Mouse (Mus musculus): ENCODE measurements around the gene Dnase1l3. TPM values are rescaled to one million over a fixed set of nuclear protein-coding genes. Genes with fewer than 3 reads are reported as not detected.
A peak's percentile ranks its signal among the peaks of the same experiment; 100 is the strongest.

Gene Dnase1l3
- polyA plus RNA-seq, 1 experiment from 2014 or later = not detected

- Histone ChIP-seq H3K27me3 (no peaks in the 10 kb centered on the region), H3K4me1 (replicated peaks) (peaks cover 15% of the 10 kb centered on the region), H3K4me2 (no peak overlapping the region), H3K4me3 (replicated peaks) (no peak overlapping the region), H3K9me3 (no peaks in the 10 kb centered on the region), H3K36me3 (peaks cover 58% of the 10 kb centered on the region), H3K9ac (replicated peaks) (no peak overlapping the region), H3K27ac (no peak overlapping the region)
- no peak for ATAC-seq (ENCODE audit: insufficient number of reproducible peaks, insufficient read depth, low FRiP score, low TSS enrichment, low read depth)
- 93% methylated on average over 9 of the region's 9 CpGs for WGBS
Observed at GRCm38 (mm10) chr14:7951234-7951633, 43.1 kb downstream of the Dnase1l3 start.

- Histone ChIP-seq H3K9ac (replicated peaks) (no peak overlapping the region), H3K27ac (no peak overlapping the region), H3K27me3 (no peaks in the 10 kb centered on the region), H3K4me3 (replicated peaks) (no peak overlapping the region), H3K9me3 (no peaks in the 10 kb centered on the region), H3K4me1 (replicated peaks) (peaks cover 37% of the 10 kb centered on the region), H3K4me2 (no peak overlapping the region), H3K36me3 (peaks cover 97% of the 10 kb centered on the region)
- no peak for ATAC-seq (ENCODE audit: insufficient number of reproducible peaks, insufficient read depth, low FRiP score, low TSS enrichment, low read depth)
- 80% methylated on average over 5 of the region's 5 CpGs for WGBS
Observed at GRCm38 (mm10) chr14:7945261-7945660, 49.1 kb downstream of the Dnase1l3 start.

- 58% methylated on average over 8 of the region's 8 CpGs for WGBS
- Histone ChIP-seq H3K36me3 (peaks cover 97% of the 10 kb centered on the region), H3K4me3 (replicated peaks) (no peak overlapping the region), H3K4me2 (no peak overlapping the region), H3K4me1 (replicated peaks) (peaks cover 41% of the 10 kb centered on the region), H3K9ac (replicated peaks) (no peak overlapping the region), H3K27me3 (no peaks in the 10 kb centered on the region), H3K9me3 (no peaks in the 10 kb centered on the region), H3K27ac (peak overlapping the region; percentile 68; the same call in 1 of the 2 replicates)
- ATAC-seq (ENCODE audit: insufficient number of reproducible peaks, insufficient read depth, low FRiP score, low TSS enrichment, low read depth) = no peak
Observed at GRCm38 (mm10) chr14:7944349-7945039, 49.9 kb downstream of the Dnase1l3 start.

GRCm38 (mm10) chr14:7943801-7944135, 50.6 kb downstream of the Dnase1l3 start:
- Histone ChIP-seq H3K27me3 (no peaks in the 10 kb centered on the region), H3K36me3 (peaks cover 94% of the 10 kb centered on the region), H3K9ac (replicated peaks) (no peak overlapping the region), H3K27ac (peak overlapping the region; percentile 68), H3K4me3 (replicated peaks) (no peak overlapping the region), H3K4me1 (replicated peaks) (peaks cover 46% of the 10 kb centered on the region), H3K9me3 (no peaks in the 10 kb centered on the region), H3K4me2 (no peak overlapping the region)
- 81% methylated on average over 3 of the region's 3 CpGs for WGBS
- ATAC-seq (ENCODE audit: insufficient number of reproducible peaks, insufficient read depth, low FRiP score, low TSS enrichment, low read depth) = no peak

DNA sequence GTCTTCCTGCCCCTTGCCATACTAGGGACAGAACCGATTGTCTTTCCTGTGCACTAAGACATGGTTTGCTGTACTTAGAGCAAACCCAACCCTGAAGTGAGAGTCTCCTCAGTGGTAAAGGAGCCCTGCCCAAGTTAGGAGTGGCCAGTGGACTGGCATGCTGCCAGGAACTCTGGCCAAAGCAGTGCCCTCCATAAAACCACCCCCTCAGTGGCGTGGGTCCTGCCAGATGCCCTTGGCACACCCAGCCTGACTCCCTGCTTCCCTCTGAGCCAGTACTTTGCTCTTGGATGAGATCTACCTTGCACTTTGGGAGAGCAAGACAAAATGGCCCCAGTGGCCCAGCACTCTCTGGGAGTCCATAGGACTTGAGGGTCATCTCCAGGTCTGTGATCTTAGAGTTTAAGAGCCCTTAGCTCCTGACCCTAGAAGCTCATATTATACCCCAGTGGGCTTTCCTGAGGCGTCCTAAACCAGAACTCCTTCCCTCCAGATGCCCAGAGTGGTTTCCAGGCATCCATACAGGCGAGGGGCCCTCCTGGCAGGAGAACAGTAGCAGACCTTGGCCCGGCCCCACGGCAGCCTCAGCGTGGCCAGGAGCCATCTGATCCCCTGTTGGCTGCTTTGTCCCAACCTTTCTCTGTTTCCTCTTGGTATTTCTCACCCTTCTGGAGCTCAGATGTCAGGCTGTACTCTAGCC, 51.1 kb downstream of the Dnase1l3 start:
- Histone ChIP-seq H3K4me2 (no peak overlapping the region), H3K4me1 (replicated peaks) (peaks cover 51% of the 10 kb centered on the region), H3K4me3 (replicated peaks) (no peak overlapping the region), H3K27me3 (no peaks in the 10 kb centered on the region), H3K36me3 (peaks cover 93% of the 10 kb centered on the region), H3K9ac (replicated peaks) (no peak overlapping the region), H3K27ac (peak overlapping the region; percentile 68), H3K9me3 (no peaks in the 10 kb centered on the region)
- WGBS = 62% methylated on average over 7 of the region's 7 CpGs
- no peak for ATAC-seq (ENCODE audit: insufficient number of reproducible peaks, insufficient read depth, low FRiP score, low TSS enrichment, low read depth)

DNA sequence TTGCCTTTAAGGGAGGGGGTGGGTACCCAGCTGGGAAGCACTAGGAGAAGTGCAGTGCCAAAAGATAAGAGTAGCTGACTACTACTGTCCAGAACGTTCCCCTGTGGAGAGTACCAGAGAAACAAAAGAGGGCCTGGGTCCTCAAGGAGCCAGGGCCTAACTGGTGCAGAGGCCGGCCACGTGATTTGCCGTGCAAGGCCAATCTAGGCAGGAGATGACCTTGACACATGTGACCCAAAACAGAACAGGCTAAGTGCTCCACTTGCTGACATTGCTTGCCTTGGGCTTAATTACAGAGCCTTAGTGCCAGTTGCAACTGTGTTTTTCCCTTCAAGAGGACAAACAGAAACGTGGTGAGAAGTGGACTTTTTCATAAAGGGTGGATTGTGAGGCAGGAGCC, 53.0 kb downstream of the Dnase1l3 start:
- Histone ChIP-seq H3K27me3 (no peaks in the 10 kb centered on the region), H3K36me3 (peaks cover 89% of the 10 kb centered on the region), H3K4me1 (replicated peaks) (peaks cover 69% of the 10 kb centered on the region)

DNA sequence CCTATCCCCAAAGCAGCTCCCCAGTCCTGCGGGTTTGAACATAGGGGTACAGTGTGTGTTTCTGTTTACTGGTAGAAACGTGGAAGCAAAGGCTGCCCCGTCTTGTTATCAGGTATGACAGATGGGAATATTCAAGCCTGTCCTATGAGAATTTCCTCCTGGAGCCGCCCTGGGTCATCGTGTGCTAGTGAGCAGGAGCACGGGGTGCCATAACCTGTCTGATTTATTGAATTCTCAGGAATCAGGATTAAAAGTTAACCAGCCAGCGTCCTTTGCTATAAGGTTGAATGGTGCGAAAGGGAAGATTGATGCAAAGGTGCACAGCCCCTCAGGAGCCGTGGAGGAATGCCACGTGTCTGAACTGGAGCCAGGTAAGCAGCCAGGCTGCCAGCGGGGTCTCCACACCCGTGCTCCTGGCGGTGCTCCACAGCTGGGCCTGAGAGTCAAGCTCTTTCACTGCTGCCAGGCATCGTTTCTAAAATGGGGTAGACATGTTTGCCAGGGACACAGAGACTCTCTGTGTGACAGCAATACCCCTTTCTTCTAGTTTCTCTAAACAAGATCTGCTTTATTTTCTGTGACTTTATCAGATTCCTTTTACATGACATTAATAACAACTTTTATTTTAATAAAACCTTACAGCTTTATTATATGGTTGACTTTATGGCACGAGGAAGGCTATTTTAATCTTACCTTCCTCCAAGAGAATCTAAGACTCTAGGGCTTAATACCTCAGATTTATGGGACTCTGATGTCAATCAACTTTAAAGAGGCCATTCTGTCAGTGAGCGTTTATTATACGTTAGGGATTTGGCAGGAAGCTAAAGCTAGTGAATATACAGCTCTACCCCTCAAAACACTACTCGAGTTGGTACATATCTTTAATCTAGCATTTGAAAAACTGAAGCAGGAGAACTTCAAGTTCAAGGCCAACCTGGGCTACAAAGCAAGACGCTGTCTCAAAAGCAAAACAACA, 55.3 kb downstream of the Dnase1l3 start:
- no peak for ATAC-seq (ENCODE audit: insufficient number of reproducible peaks, insufficient read depth, low FRiP score, low TSS enrichment, low read depth)
- Histone ChIP-seq H3K4me2 (no peak overlapping the region), H3K4me3 (replicated peaks) (no peak overlapping the region), H3K27me3 (no peaks in the 10 kb centered on the region), H3K4me1 (replicated peaks) (peaks cover 71% of the 10 kb centered on the region), H3K27ac (peak overlapping the region; percentile 77), H3K9me3 (no peaks in the 10 kb centered on the region), H3K36me3 (peaks cover 90% of the 10 kb centered on the region), H3K9ac (replicated peaks) (no peak overlapping the region)
- WGBS = 62% methylated on average over 19 of the region's 19 CpGs

More for the DNA sequence above, 53.0 kb downstream of the Dnase1l3 start:
- WGBS = 78% methylated on average over 5 of the region's 5 CpGs
- Histone ChIP-seq H3K4me2 (no peak overlapping the region), H3K27ac (peak overlapping the region; percentile 12; the same call in 1 of the 2 replicates), H3K4me3 (replicated peaks) (no peak overlapping the region), H3K9me3 (no peaks in the 10 kb centered on the region), H3K9ac (replicated peaks) (no peak overlapping the region)
- no peak for ATAC-seq (ENCODE audit: insufficient number of reproducible peaks, insufficient read depth, low FRiP score, low TSS enrichment, low read depth)

- WGBS = 12% methylated on average over 17 of the region's 17 CpGs
Observed at GRCm38 (mm10) chr14:7937052-7937630, 57.2 kb downstream of the Dnase1l3 start.

GRCm38 (mm10) chr14:7934166-7934565, 60.2 kb downstream of the Dnase1l3 start:
- H3K27ac ChIP-seq = no peak overlapping the region
- no peaks in the 10 kb centered on the region for H3K9me3 ChIP-seq
- H3K4me2 ChIP-seq = no peak overlapping the region
- H3K27me3 ChIP-seq = no peaks in the 10 kb centered on the region
- peaks cover 91% of the 10 kb centered on the region for H3K36me3 ChIP-seq
- 84% methylated on average over 7 of the region's 7 CpGs for WGBS
- H3K4me3 ChIP-seq (replicated peaks) = no peak overlapping the region
- H3K9ac ChIP-seq (replicated peaks) = no peak overlapping the region
- ATAC-seq (ENCODE audit: insufficient number of reproducible peaks, insufficient read depth, low FRiP score, low TSS enrichment, low read depth) = no peak
- peaks cover 33% of the 10 kb centered on the region for H3K4me1 ChIP-seq (replicated peaks)

More at GRCm38 (mm10) chr14:7937052-7937630, 57.2 kb downstream of the Dnase1l3 start:
- Histone ChIP-seq H3K27ac (peak overlapping the region; percentile 77), H3K4me3 (replicated peaks) (no peak overlapping the region), H3K9ac (replicated peaks) (no peak overlapping the region), H3K4me1 (replicated peaks) (peaks cover 52% of the 10 kb centered on the region), H3K9me3 (no peaks in the 10 kb centered on the region), H3K4me2 (no peak overlapping the region), H3K27me3 (no peaks in the 10 kb centered on the region), H3K36me3 (peaks cover 90% of the 10 kb centered on the region)
- no peak; the same call in 1 of the 2 replicates for ATAC-seq (ENCODE audit: insufficient number of reproducible peaks, insufficient read depth, low FRiP score, low TSS enrichment, low read depth)

GRCm38 (mm10) chr14:7932151-7932550, 62.2 kb downstream of the Dnase1l3 start:
- no peaks in the 10 kb centered on the region for H3K27me3 ChIP-seq
- H3K9me3 ChIP-seq = no peaks in the 10 kb centered on the region
- no peak overlapping the region for H3K4me2 ChIP-seq
- H3K4me1 ChIP-seq (replicated peaks) = peaks cover 13% of the 10 kb centered on the region
- no peak overlapping the region for H3K27ac ChIP-seq
- H3K9ac ChIP-seq (replicated peaks) = no peak overlapping the region
- 95% methylated on average over 4 of the region's 4 CpGs for WGBS
- H3K4me3 ChIP-seq (replicated peaks) = no peak overlapping the region
- ATAC-seq (ENCODE audit: insufficient number of reproducible peaks, insufficient read depth, low FRiP score, low TSS enrichment, low read depth) = no peak
- peaks cover 98% of the 10 kb centered on the region for H3K36me3 ChIP-seq
